Mouse (Mus musculus) liver, postnatal 0 days (tissue): Measurements from ENCODE around the gene Gm37240.

ENCODE experiments used
- CTCF ChIP-seq: sonication (generic); IDR thresholded peaks from 2 replicates; pipeline ENCODE4 v1.5.1; 2016; ENCODE audit warnings: antibody characterized with exemption, low read depth
- EP300 ChIP-seq: IDR thresholded peaks from 2 replicates; pipeline ENCODE4 v1.6.1; 2016; ENCODE audit warnings: antibody characterized with exemption, low read depth, mild to moderate bottlenecking

DNA sequence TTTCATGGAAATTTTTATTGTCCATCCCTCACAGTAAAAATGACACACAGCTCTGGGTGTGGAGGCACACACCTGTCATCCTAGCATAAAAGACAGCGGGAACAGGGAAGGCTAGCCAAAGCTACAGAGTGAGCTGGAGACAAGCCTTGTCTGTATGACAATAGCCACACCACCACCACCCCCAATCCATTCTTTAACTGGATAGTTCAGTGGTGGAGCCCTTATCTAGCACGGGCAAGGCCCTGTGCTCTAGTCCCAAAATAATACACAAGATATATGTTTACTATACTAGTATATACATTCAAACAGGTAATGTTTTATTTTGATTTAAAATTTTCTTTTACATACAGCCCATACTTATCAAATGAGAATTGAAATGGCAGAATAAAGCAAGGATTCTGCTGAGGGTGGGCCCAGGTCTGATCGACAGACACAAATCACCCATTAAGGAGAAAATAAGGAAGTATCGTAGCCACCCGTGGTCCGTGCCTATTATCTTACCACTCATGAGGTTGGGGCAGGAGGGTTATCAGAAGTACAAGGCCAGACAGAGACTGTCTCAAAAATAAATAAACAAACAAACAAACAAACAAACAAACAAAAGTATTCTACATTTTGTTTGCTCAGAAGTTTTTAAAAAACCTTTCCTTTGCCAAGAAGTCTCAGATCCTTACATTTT is 1421.4 kb downstream of the Gm37240 start:
- no peak for TF ChIP-seq CTCF
- 0 out of 2 replicates have a peak, but pooled peaks have one; percentile 37 for TF ChIP-seq EP300
